Mouse (Mus musculus) megakaryocyte, embryonic 14.5 days (primary cell): Measurements from ENCODE around the gene Tmem163.

ENCODE experiments used
- FLI1 ChIP-seq: IDR thresholded peaks from 2 replicates; pipeline ENCODE4 v1.6.1; 2012; ENCODE audit warnings: low read length, inconsistent platforms, mixed read lengths
- GATA1 ChIP-seq: IDR thresholded peaks from 3 replicates; pipeline ENCODE4 v1.6.1; 2012; ENCODE audit warnings: mixed read lengths, low read length, inconsistent platforms, borderline replicate concordance

DNA sequence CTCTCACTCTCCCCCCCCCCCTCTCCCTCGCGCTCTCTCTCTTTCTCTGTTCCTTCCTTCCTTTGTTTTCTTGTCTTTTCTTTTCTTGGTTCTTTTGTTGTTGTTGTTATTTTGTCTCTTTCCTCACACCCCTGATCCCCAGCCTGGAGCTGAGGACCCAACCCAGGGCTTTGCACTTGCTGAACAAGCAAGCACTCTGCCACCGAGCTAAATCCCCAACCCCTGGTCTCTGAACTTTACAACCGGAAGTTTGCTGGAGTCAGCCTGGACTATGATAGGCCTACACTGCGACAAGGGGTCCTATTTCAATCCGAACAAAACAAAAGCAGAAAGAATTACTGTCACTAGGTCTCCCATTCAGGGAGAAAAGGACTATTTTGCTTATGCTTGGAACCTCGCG lies 102.8 kb downstream of the Tmem163 start:
- TF ChIP-seq GATA1 = no peak
- TF ChIP-seq FLI1 = no peak
